Mouse (Mus musculus) spleen, adult 2 months (tissue): ENCODE results near the gene Ethe1. TPM values are rescaled to one million over a fixed set of nuclear protein-coding genes. Genes with fewer than 3 reads are reported as not detected.

Experiments
- DNase-seq, 2 experiments: peaks; one replicate each; pipeline versions ENCODE4 v3.0.0 to v3.0.0-alpha.2; 2012 to 2021; ENCODE audit warnings: low spot score in 2 of 2, low read depth in 1 of 2
- H3K27ac ChIP-seq: fragments of 200-500 bp; 2 replicates; pipeline ENCODE4 v1.5.1; 2012; ENCODE audit warnings: low read length, inconsistent platforms; ENCODE audit not compliant: insufficient read depth
- H3K27me3 ChIP-seq: fragments of 200-500 bp; 2 replicates; pipeline ENCODE4 v1.6.1; 2012; ENCODE audit warnings: mild to moderate bottlenecking, moderate library complexity, low read length, inconsistent platforms; ENCODE audit not compliant: control insufficient read depth, insufficient read depth
- H3K36me3 ChIP-seq: fragments of 200-500 bp; 2 replicates; pipeline ENCODE4 v1.6.1; 2012; ENCODE audit warnings: mild to moderate bottlenecking, low read length, inconsistent platforms; ENCODE audit not compliant: control insufficient read depth, insufficient read depth
- H3K4me1 ChIP-seq: fragments of 200-500 bp; 2 replicates; pipeline ENCODE4 v1.6.1; 2011; ENCODE audit warnings: inconsistent platforms; ENCODE audit not compliant: control insufficient read depth, insufficient read depth, insufficient read length
- H3K4me3 ChIP-seq: fragments of 200-500 bp; 2 replicates; pipeline ENCODE4 v1.5.1; 2011; ENCODE audit warnings: mild to moderate bottlenecking, inconsistent platforms; ENCODE audit not compliant: insufficient read depth, insufficient read length; ENCODE audit errors: extremely low read depth
- CTCF ChIP-seq: fragments of 200-500 bp; IDR thresholded peaks from 2 replicates; pipeline ENCODE4 v1.5.1; 2011; ENCODE audit warnings: mild to moderate bottlenecking, inconsistent platforms; ENCODE audit not compliant: insufficient read depth, insufficient read length, insufficient replicate concordance; ENCODE audit errors: extremely low read depth
- POLR2A ChIP-seq: fragments of 200-500 bp; IDR thresholded peaks from 2 replicates; pipeline ENCODE4 v1.6.1; 2011; ENCODE audit warnings: low read depth, low read length, inconsistent platforms
- WGBS: fragments of 180-500 bp; shearing (Covaris S2); methylation state at CpG from one replicate; pipeline ENCODE4 v1.1.7; 2018; 5-methylcytosine and 5-hydroxymethylcytosine counted together
- polyA plus RNA-seq: library from polyadenylated mRNA; depleted of rRNA; stranded (reverse); fragments of >200 nt; gene quantifications from 2 replicates; pipeline ENCODE4 v1.2.3, GENCODE M21; 2012; rRNA removed

Gene Ethe1
- 23.2 and 27.3 TPM in 2 replicates for polyA plus RNA-seq

GRCm38 (mm10) chr7:24587330-24588105 lies at the start of gene Ethe1, which contains the start of gene Zfp575:
Ethe1 (plus strand) TSS chr7:24587543.
Zfp575 (minus strand) TSS chr7:24587641.
- no peaks in the 10 kb centered on the region for H3K36me3 ChIP-seq
- DNase-seq, result no peak
- no peak within 1 kb of the TSS for H3K27ac ChIP-seq
- no peak for TF ChIP-seq POLR2A
- no peak for TF ChIP-seq CTCF
- H3K4me3 ChIP-seq, result peak within 1 kb of the TSS; percentile 46; the same call in 1 of the 2 replicates
- no peaks in the 10 kb centered on the region for H3K27me3 ChIP-seq
- peaks cover 6% of the 10 kb centered on the region for H3K4me1 ChIP-seq
- WGBS, result 19% methylated on average over 30 of the region's 30 CpGs

DNA sequence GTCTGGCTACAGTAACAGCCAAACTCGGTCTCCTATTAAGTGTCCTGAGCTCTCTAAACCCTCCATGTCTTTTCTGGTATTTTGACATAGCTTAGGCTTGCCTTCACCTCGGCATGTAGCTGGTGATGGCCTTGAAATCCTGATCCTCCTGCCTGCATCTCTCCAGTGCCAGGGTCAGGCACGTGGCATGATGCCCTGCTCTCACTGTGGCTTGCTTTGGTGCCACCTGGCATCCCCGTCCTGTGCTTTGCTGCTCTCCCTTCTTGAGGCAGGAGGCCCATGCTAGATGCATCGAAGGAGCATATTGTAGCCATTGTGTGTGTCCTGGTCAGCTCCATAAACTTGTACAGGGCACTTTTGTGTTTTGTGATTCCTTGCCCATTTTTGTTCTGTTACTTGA lies 49.8 kb upstream of the Ethe1 start:
- H3K4me3 ChIP-seq, result no peak overlapping the region
- no peaks in the 10 kb centered on the region for H3K27me3 ChIP-seq
- no peak for DNase-seq
- 84% methylated on average over 5 of the region's 5 CpGs for WGBS
- TF ChIP-seq POLR2A, result no peak
- no peak for TF ChIP-seq CTCF
- no peaks in the 10 kb centered on the region for H3K4me1 ChIP-seq
- H3K36me3 ChIP-seq, result peaks cover 20% of the 10 kb centered on the region
- no peak overlapping the region for H3K27ac ChIP-seq

GRCm38 (mm10) chr7:24538154-24538553 lies 49.2 kb upstream of the Ethe1 start:
- Histone ChIP-seq H3K27me3 (no peaks in the 10 kb centered on the region), H3K36me3 (peaks cover 19% of the 10 kb centered on the region), H3K4me1 (no peaks in the 10 kb centered on the region), H3K27ac (no peak overlapping the region), H3K4me3 (no peak overlapping the region)
- no peak for TF ChIP-seq POLR2A
- TF ChIP-seq CTCF, result no peak
- no peak for DNase-seq
- 64% methylated on average over 5 of the region's 5 CpGs for WGBS

- Histone ChIP-seq H3K36me3 (peaks cover 14% of the 10 kb centered on the region), H3K4me1 (no peaks in the 10 kb centered on the region), H3K27me3 (no peaks in the 10 kb centered on the region), H3K4me3 (no peak overlapping the region), H3K27ac (no peak overlapping the region)
- TF ChIP-seq CTCF (no peak), POLR2A (no peak)
- DNase-seq, result no peak
- 69% methylated on average over 5 of the region's 5 CpGs for WGBS
These were observed 48.6 kb upstream of the Ethe1 start for GRCm38 (mm10) chr7:24538701-24539100.

GRCm38 (mm10) chr7:24539686-24540085 lies 47.7 kb upstream of the Ethe1 start:
- H3K4me3 ChIP-seq, result no peak overlapping the region
- DNase-seq, result no peak
- no peaks in the 10 kb centered on the region for H3K27me3 ChIP-seq
- H3K27ac ChIP-seq, result no peak overlapping the region
- TF ChIP-seq CTCF (no peak), POLR2A (no peak)
- 93% methylated on average over 4 of the region's 4 CpGs for WGBS
- peaks cover 5% of the 10 kb centered on the region; the same call in 1 of the 2 replicates for H3K36me3 ChIP-seq
- no peaks in the 10 kb centered on the region for H3K4me1 ChIP-seq

- Histone ChIP-seq H3K36me3 (peaks cover 2% of the 10 kb centered on the region; the same call in 1 of the 2 replicates), H3K4me3 (no peak overlapping the region), H3K27ac (no peak overlapping the region), H3K4me1 (peaks cover 8% of the 10 kb centered on the region; the same call in 1 of the 2 replicates), H3K27me3 (no peaks in the 10 kb centered on the region)
- 77% methylated on average over 2 of the region's 2 CpGs for WGBS
- no peak for TF ChIP-seq POLR2A
- TF ChIP-seq CTCF, result no peak
- DNase-seq, result no peak
These were observed 42.8 kb upstream of the Ethe1 start for GRCm38 (mm10) chr7:24544506-24544905.

DNA sequence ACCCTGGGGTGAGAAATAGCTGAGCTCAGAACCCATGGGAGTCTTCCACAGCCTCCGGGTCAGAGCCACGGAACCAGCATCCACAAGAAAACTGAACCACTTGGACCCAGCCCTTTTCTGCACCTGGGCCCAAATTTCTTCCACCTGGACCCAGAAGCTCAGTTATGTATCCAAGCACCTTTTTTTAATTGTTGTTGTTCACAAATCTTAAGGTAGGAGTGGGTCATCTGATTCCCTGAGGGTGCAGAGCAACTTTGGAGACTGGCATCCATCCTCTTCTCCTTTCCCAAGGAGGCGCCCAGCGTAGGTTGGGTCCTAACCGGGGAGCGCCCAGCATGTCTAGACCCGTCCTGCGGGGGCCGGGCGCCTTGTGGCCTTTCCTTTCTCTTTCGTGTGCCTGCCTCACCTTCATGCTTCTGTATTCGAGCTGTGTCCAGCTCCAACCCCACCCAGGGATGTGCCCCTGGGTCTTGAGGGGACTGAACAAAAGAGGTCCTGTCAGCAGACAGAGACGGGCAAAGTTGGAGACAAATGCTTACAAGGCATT lies 41.2 kb upstream of the Ethe1 start, which contains the start of the genes Pinlyp and Xrcc1:
TSS of gene Pinlyp (minus strand) at position 51 of the 547 bp plus-strand sequence.
TSS of gene Xrcc1 (plus strand) at position 222 of the 547 bp plus-strand sequence.
- H3K27ac ChIP-seq, result peak within 1 kb of the TSS; percentile 92
- peak within 1 kb of the TSS; percentile 94 for H3K4me3 ChIP-seq
- no peak for DNase-seq
- TF ChIP-seq POLR2A, result no peak
- TF ChIP-seq CTCF, result no peak
- peaks cover 2% of the 10 kb centered on the region; the same call in 1 of the 2 replicates for H3K36me3 ChIP-seq
- 46% methylated on average over 13 of the region's 13 CpGs for WGBS
- peaks cover 8% of the 10 kb centered on the region; the same call in 1 of the 2 replicates for H3K4me1 ChIP-seq
- no peaks in the 10 kb centered on the region for H3K27me3 ChIP-seq
